Mouse (Mus musculus): ENCODE measurements around the gene Rd3. TPM values are rescaled to one million over a fixed set of nuclear protein-coding genes. Genes with fewer than 3 reads are reported as not detected.

The Rd3 gene
- polyA plus RNA-seq (2015; fragmentation: Illumina TruSeq; extraction: RNeasy Lipid Tissue Mini Kit (QIAGEN cat#74804); ENCODE audit: insufficient read depth, low replicate concordance), result not detected

GRCm38 (mm10) chr1:191977187-191977586 is at the start of gene Rd3:
TSS of gene Rd3 (plus strand) at chr1:191977370.

Other genes with a start within 250 kb of the Rd3 start
- gene Nek2, start 155.9 kb upstream of the Rd3 start, polyA plus RNA-seq (2015; fragmentation: Illumina TruSeq; extraction: RNeasy Lipid Tissue Mini Kit (QIAGEN cat#74804); ENCODE audit: insufficient read depth, low replicate concordance), result 7.3 TPM
- gene Slc30a1, start 70.6 kb upstream of the Rd3 start, polyA plus RNA-seq (2015; fragmentation: Illumina TruSeq; extraction: RNeasy Lipid Tissue Mini Kit (QIAGEN cat#74804); ENCODE audit: insufficient read depth, low replicate concordance), result 15.6 TPM
- 106 TPM for gene Traf5, start 115.2 kb downstream of the Rd3 start, polyA plus RNA-seq (2015; fragmentation: Illumina TruSeq; extraction: RNeasy Lipid Tissue Mini Kit (QIAGEN cat#74804); ENCODE audit: insufficient read depth, low replicate concordance)
- 17.7 TPM for gene Rcor3, start 160.7 kb downstream of the Rd3 start, polyA plus RNA-seq (2015; fragmentation: Illumina TruSeq; extraction: RNeasy Lipid Tissue Mini Kit (QIAGEN cat#74804); ENCODE audit: insufficient read depth, low replicate concordance)
- gene Kcnh1, start 213.4 kb downstream of the Rd3 start, polyA plus RNA-seq (2015; fragmentation: Illumina TruSeq; extraction: RNeasy Lipid Tissue Mini Kit (QIAGEN cat#74804); ENCODE audit: insufficient read depth, low replicate concordance), result 1.7 TPM

All from spleen, adult 10 weeks (tissue).